Mouse (Mus musculus) ovary, postnatal 10 days (tissue): ENCODE measurements around the gene Ifna4.
"Not testable (repeated sequence)": the region's sequence is repeated elsewhere in the genome, so short reads cannot be mapped to it uniquely, and the experiment has no call there.

Source experiments
- DNase-seq: peaks from one replicate; pipeline ENCODE4 v3.0.0; 2022; ENCODE audit warnings: low spot score

Ifna4 gene

GRCm38 (mm10) chr4:88841438-88841911 is at the start of gene Ifna4:
Ifna4 (plus strand) TSS chr4:88841861.
- DNase-seq: no peak

- peak; percentile 96 for DNase-seq
These were observed 47.6 kb upstream of the Ifna4 start, which contains the start of gene Gm13275 for GRCm38 (mm10) chr4:88793936-88794675. Gm13275 (plus strand) TSS chr4:88794487.

GRCm38 (mm10) chr4:88797097-88797496 is 44.6 kb upstream of the Ifna4 start, which contains the start of gene Gm13279:
Gm13279 (plus strand) TSS chr4:88797397.
- DNase-seq: not testable (repeated sequence)

- not testable (repeated sequence) for DNase-seq
These were observed 42.3 kb upstream of the Ifna4 start, which contains the start of gene Gm13285 for GRCm38 (mm10) chr4:88799365-88799764. Gm13285 (plus strand) TSS chr4:88799665.

- DNase-seq: not testable (repeated sequence)
These were observed 38.7 kb upstream of the Ifna4 start, which contains the start of gene Gm13287 for GRCm38 (mm10) chr4:88802954-88803353. Gm13287 (plus strand) TSS chr4:88803254.

GRCm38 (mm10) chr4:88805231-88805630 is 36.4 kb upstream of the Ifna4 start, which contains the start of gene Gm13288:
Gm13288 (plus strand) TSS chr4:88805531.
- not testable (repeated sequence) for DNase-seq

- DNase-seq: not testable (repeated sequence)
These were observed 35.9 kb upstream of the Ifna4 start for GRCm38 (mm10) chr4:88805761-88806160.

- DNase-seq: no peak
These were observed 25.7 kb upstream of the Ifna4 start, which contains the start of gene Ifna7 for GRCm38 (mm10) chr4:88815928-88816327. Ifna7 (plus strand) TSS chr4:88816228.

- DNase-seq: no peak
These were observed 22.0 kb upstream of the Ifna4 start, which contains the start of gene Ifna11 for GRCm38 (mm10) chr4:88819659-88820058. Ifna11 (plus strand) TSS chr4:88819959.

GRCm38 (mm10) chr4:88822995-88823394 is 18.7 kb upstream of the Ifna4 start:
- no peak for DNase-seq

GRCm38 (mm10) chr4:88827116-88827515 is 14.5 kb upstream of the Ifna4 start, which contains the start of gene Ifna6:
Ifna6 (plus strand) TSS chr4:88827416.
- not testable (repeated sequence) for DNase-seq

GRCm38 (mm10) chr4:88830523-88830922 is 11.1 kb upstream of the Ifna4 start:
- no peak for DNase-seq

GRCm38 (mm10) chr4:88835225-88835624 is 6.4 kb upstream of the Ifna4 start, which contains the start of gene Ifna5:
Ifna5 (plus strand) TSS chr4:88835525.
- DNase-seq: not testable (repeated sequence)

- no peak for DNase-seq
These were observed 2.8 kb upstream of the Ifna4 start for GRCm38 (mm10) chr4:88838828-88839227.

- DNase-seq: no peak
These were observed 1.6 kb upstream of the Ifna4 start for GRCm38 (mm10) chr4:88840058-88840457.

- DNase-seq: no peak
These were observed 3.7 kb downstream of the Ifna4 start for GRCm38 (mm10) chr4:88845334-88845733.

- no peak for DNase-seq
These were observed 8.0 kb downstream of the Ifna4 start, which contains the start of gene Ifna1 for GRCm38 (mm10) chr4:88849698-88850097. Ifna1 (plus strand) TSS chr4:88850087.

GRCm38 (mm10) chr4:88851026-88851763 is 9.5 kb downstream of the Ifna4 start:
- DNase-seq: no peak

- no peak for DNase-seq
These were observed 17.6 kb downstream of the Ifna4 start for GRCm38 (mm10) chr4:88859214-88859613.

- no peak for DNase-seq
These were observed 21.6 kb downstream of the Ifna4 start for GRCm38 (mm10) chr4:88863309-88863708.

GRCm38 (mm10) chr4:88864599-88864998 is 22.9 kb downstream of the Ifna4 start:
- no peak for DNase-seq

- DNase-seq: no peak
These were observed 23.4 kb downstream of the Ifna4 start for GRCm38 (mm10) chr4:88865011-88865569.
